Mouse (Mus musculus) neural tube, embryonic 13.5 days (tissue): ENCODE measurements at regions not wholly inside any gene's neighbourhood (a gene's known extent, or its start where the extent isn't known, plus 50 kb on each side); places are given as distances from the start of the nearest gene placed in this dataset.

ENCODE experiments used
- ATAC-seq: fragments of 200-750 bp; cut with Nextera tagmentation; 2 replicates; pipeline ENCODE4 v1.8.0; 2017; ENCODE audit warnings: low read depth, mild to moderate bottlenecking, moderate TSS enrichment, moderate library complexity
- H3K27ac ChIP-seq: fragments of 300-500 bp; sonication (generic); replicated peaks from 2 replicates; pipeline ENCODE4 v1.5.1; 2015; ENCODE audit warnings: moderate library complexity, mild to moderate bottlenecking, inconsistent platforms
- H3K27me3 ChIP-seq: fragments of 300-500 bp; sonication (generic); 2 replicates; pipeline ENCODE4 v1.6.1; 2015; ENCODE audit warnings: mild to moderate bottlenecking, inconsistent platforms
- H3K36me3 ChIP-seq: fragments of 300-500 bp; sonication (generic); 2 replicates; pipeline ENCODE4 v1.6.1; 2015; ENCODE audit warnings: mild to moderate bottlenecking, inconsistent platforms
- H3K4me1 ChIP-seq: fragments of 300-500 bp; sonication (generic); replicated peaks from 2 replicates; pipeline ENCODE4 v1.6.1; 2015; ENCODE audit warnings: inconsistent platforms
- H3K4me2 ChIP-seq: fragments of 300-500 bp; sonication (generic); 2 replicates; pipeline ENCODE4 v1.6.1; 2015; ENCODE audit warnings: inconsistent platforms, mild to moderate bottlenecking, moderate library complexity
- H3K4me3 ChIP-seq: fragments of 300-500 bp; sonication (generic); 2 replicates; pipeline ENCODE4 v1.5.1; 2015; ENCODE audit warnings: mild to moderate bottlenecking, inconsistent platforms
- H3K9ac ChIP-seq: fragments of 300-500 bp; sonication (generic); 2 replicates; pipeline ENCODE4 v1.6.1; 2015; ENCODE audit warnings: moderate library complexity, mild to moderate bottlenecking, inconsistent platforms
- H3K9me3 ChIP-seq: fragments of 300-500 bp; sonication (generic); 2 replicates; pipeline ENCODE4 v1.6.1; 2016; ENCODE audit warnings: inconsistent platforms
- WGBS: fragments of 180-500 bp; shearing (Covaris S2); methylation state at CpG from one replicate; pipeline ENCODE4 v1.1.7; 2015; 5-methylcytosine and 5-hydroxymethylcytosine counted together

GRCm38 (mm10) chr6:117032042-117032746 is 136.1 kb upstream of the Cxcl12 start:
- Histone ChIP-seq H3K36me3 (no peaks in the 10 kb centered on the region), H3K9ac (no peak overlapping the region), H3K4me2 (no peak overlapping the region), H3K27ac (no peak overlapping the region), H3K27me3 (no peaks in the 10 kb centered on the region), H3K9me3 (no peaks in the 10 kb centered on the region), H3K4me3 (no peak overlapping the region), H3K4me1 (no peaks in the 10 kb centered on the region)
- 46% methylated on average over 8 of the region's 8 CpGs for WGBS
- ATAC-seq = no peak

DNA sequence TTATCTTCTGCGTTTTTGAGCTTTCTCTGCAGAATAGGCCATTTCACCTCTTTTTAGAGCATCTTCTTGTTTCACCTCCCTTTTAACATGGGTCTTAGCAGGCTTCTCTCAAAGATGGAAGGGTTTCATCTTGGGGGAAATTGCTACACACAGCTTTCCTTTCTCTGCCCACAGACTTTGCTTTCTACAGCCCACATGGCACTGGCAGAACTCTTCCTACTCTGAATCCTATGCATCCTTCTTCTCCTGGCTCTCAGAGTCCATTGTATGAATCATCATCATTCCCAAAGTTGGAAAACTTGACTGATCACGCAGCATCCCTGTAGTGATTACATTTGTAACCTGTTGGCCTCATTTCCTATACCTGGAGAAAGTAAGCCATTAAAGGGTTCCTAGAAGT is 124.6 kb upstream of the Cxcl12 start:
- H3K9ac ChIP-seq = no peak overlapping the region
- H3K36me3 ChIP-seq = no peaks in the 10 kb centered on the region
- no peaks in the 10 kb centered on the region for H3K4me1 ChIP-seq
- H3K4me2 ChIP-seq = no peak overlapping the region
- no peak overlapping the region for H3K4me3 ChIP-seq
- ATAC-seq = no peak
- H3K27me3 ChIP-seq = no peaks in the 10 kb centered on the region
- H3K9me3 ChIP-seq = no peaks in the 10 kb centered on the region
- 93% methylated on average over 2 of the region's 2 CpGs for WGBS
- no peak overlapping the region for H3K27ac ChIP-seq

GRCm38 (mm10) chr6:117049459-117050010 is 118.8 kb upstream of the Cxcl12 start:
- 52% methylated on average over 14 of the region's 14 CpGs for WGBS
- peaks cover 11% of the 10 kb centered on the region for H3K4me1 ChIP-seq
- no peak overlapping the region for H3K9ac ChIP-seq
- H3K27ac ChIP-seq = no peak overlapping the region
- no peak for ATAC-seq
- H3K4me2 ChIP-seq = no peak overlapping the region
- H3K27me3 ChIP-seq = no peaks in the 10 kb centered on the region
- no peaks in the 10 kb centered on the region for H3K36me3 ChIP-seq
- no peak overlapping the region for H3K4me3 ChIP-seq
- no peaks in the 10 kb centered on the region for H3K9me3 ChIP-seq

DNA sequence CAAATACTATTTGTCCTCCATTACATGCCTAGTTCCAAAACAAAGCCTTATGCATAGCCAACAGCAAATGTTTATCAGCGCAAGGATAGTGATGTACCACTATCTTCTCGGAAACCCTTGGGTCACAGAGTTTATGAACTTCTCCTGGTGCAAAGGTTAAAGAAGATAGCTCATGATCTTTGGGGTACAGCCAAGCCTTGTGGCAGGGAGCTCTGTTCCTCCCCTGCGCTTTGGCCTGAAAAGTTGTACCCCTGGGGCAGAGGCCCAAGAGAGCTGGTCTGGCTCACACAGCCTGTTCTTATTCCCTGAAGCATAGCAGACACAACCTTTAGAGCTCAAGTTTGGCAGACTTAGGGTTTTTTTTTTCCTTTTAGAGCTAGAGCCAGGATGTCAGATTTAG is 107.6 kb upstream of the Cxcl12 start:
- H3K36me3 ChIP-seq = no peaks in the 10 kb centered on the region

DNA sequence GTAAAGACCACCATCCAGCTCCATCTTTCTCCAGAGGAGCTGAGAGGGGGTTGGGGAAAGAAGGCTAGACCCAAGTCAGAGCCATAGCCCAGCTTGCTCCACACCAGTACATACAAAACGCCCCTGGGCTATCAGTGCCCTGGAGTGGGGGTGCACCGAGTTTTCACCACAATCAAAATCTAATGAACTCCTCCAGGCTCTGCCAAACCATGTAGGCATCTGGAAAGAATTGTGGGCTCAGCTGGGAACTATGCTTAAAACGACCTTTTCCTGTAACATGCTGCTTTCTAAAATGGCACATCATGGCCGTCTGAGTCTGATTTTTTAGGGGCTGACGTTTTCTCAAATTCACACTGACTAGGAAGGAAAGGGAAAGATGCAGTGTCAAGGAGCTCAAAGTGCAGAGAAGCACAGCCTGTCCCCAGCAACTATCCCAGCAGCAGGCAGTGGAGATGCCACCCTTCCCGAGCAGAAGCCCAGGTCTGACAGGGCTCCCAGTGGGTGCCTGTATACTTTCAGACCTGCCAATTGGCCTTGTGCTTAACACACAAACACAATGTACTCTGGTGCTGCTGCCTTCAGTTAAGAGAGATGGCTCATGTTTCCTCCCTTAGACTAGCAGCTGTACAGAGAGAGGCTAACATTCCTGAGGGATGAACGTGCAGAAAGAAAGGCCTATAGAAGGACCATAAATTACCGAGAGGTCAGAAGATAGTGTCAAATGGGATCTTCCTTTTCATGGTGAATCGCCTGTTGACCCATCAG is 100.6 kb upstream of the Cxcl12 start:
- no peak for ATAC-seq
- Histone ChIP-seq H3K27ac (no peak overlapping the region), H3K9ac (no peak overlapping the region), H3K4me3 (no peak overlapping the region), H3K27me3 (no peaks in the 10 kb centered on the region), H3K9me3 (no peaks in the 10 kb centered on the region), H3K4me1 (no peaks in the 10 kb centered on the region), H3K4me2 (no peak overlapping the region), H3K36me3 (no peaks in the 10 kb centered on the region)
- WGBS = 70% methylated on average over 9 of the region's 9 CpGs

More for the DNA sequence above, 107.6 kb upstream of the Cxcl12 start:
- H3K4me2 ChIP-seq = no peak overlapping the region
- no peak overlapping the region for H3K9ac ChIP-seq
- H3K9me3 ChIP-seq = no peaks in the 10 kb centered on the region
- 89% methylated on average over 3 of the region's 3 CpGs for WGBS
- ATAC-seq = no peak
- no peaks in the 10 kb centered on the region for H3K27me3 ChIP-seq
- no peak overlapping the region for H3K4me3 ChIP-seq
- no peaks in the 10 kb centered on the region for H3K4me1 ChIP-seq
- H3K27ac ChIP-seq = no peak overlapping the region

GRCm38 (mm10) chr6:117071311-117071710 is 97.0 kb upstream of the Cxcl12 start:
- Histone ChIP-seq H3K27me3 (no peaks in the 10 kb centered on the region), H3K27ac (no peak overlapping the region), H3K36me3 (no peaks in the 10 kb centered on the region), H3K9ac (no peak overlapping the region), H3K4me1 (no peaks in the 10 kb centered on the region), H3K9me3 (no peaks in the 10 kb centered on the region), H3K4me3 (no peak overlapping the region), H3K4me2 (no peak overlapping the region)
- no peak for ATAC-seq
- WGBS = 81% methylated on average over 6 of the region's 6 CpGs

DNA sequence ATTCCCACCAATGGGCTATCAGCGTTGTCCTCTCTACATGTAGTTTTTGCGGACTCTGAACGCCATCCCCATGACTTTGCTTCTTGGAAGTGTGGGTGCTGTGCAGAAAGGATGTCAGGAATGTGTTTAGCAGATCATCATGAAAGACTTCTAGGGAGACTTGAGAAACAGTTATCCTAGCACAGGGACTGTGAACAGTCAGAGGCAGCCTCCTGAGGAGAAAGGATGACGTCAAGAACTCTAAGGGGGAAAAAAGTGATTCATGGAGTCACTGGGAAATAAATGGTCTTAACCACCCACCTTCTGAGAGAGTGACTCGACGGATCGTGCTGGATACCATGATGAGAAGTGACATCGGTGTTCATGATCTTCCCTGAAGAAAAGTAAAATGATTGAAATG is 96.5 kb upstream of the Cxcl12 start:
- no peak overlapping the region for H3K4me2 ChIP-seq
- H3K4me1 ChIP-seq = no peaks in the 10 kb centered on the region
- ATAC-seq = no peak
- H3K27ac ChIP-seq = no peak overlapping the region
- H3K36me3 ChIP-seq = no peaks in the 10 kb centered on the region
- H3K27me3 ChIP-seq = no peaks in the 10 kb centered on the region
- no peaks in the 10 kb centered on the region for H3K9me3 ChIP-seq
- H3K9ac ChIP-seq = no peak overlapping the region
- H3K4me3 ChIP-seq = no peak overlapping the region
- WGBS = 79% methylated on average over 8 of the region's 8 CpGs

- Histone ChIP-seq H3K4me3 (no peak overlapping the region), H3K27ac (no peak overlapping the region), H3K9ac (no peak overlapping the region), H3K27me3 (0 out of 2 replicates have a peak, but pooled peaks cover 2% of the 10 kb centered on the region), H3K36me3 (no peaks in the 10 kb centered on the region), H3K9me3 (no peaks in the 10 kb centered on the region), H3K4me2 (no peak overlapping the region), H3K4me1 (peaks cover 4% of the 10 kb centered on the region; the same call in 1 of the 2 replicates)
- WGBS = 28% methylated on average over 5 of the region's 5 CpGs
- ATAC-seq = no peak
These were observed 88.8 kb upstream of the Cxcl12 start for GRCm38 (mm10) chr6:117079500-117079899.

DNA sequence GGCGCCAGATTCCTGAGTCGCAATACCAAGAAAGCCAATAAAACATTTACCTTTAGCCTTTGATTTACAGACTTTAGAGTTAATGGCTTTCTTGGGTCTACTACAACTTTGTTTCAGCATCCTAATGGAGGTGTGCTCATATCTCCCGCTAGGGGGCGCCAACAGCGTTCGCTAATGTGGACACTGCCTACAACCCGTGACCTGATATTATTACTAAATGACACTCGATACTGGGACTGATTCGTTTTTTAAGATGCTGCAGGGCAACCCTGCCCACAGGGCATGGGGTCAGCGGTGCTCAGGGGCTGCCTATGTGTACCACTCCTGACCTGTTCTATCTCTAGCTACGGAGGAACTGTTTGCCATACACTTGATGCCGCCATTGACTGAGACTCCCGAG is 87.4 kb upstream of the Cxcl12 start:
- ATAC-seq = no peak
- peaks cover 6% of the 10 kb centered on the region for H3K4me1 ChIP-seq
- H3K4me2 ChIP-seq = no peak overlapping the region
- H3K4me3 ChIP-seq = no peak overlapping the region
- WGBS = 49% methylated on average over 13 of the region's 13 CpGs
- H3K27me3 ChIP-seq = 0 out of 2 replicates have a peak, but pooled peaks cover 2% of the 10 kb centered on the region
- no peak overlapping the region for H3K27ac ChIP-seq
- H3K9ac ChIP-seq = no peak overlapping the region
- H3K9me3 ChIP-seq = no peaks in the 10 kb centered on the region
- H3K36me3 ChIP-seq = no peaks in the 10 kb centered on the region

GRCm38 (mm10) chr6:117084211-117084610 is 84.1 kb upstream of the Cxcl12 start:
- 58% methylated on average over 6 of the region's 6 CpGs for WGBS
- 0 out of 2 replicates have a peak, but pooled peaks cover 2% of the 10 kb centered on the region for H3K27me3 ChIP-seq
- H3K9ac ChIP-seq = no peak overlapping the region
- H3K4me1 ChIP-seq = peaks cover 6% of the 10 kb centered on the region
- H3K4me3 ChIP-seq = no peak overlapping the region
- H3K4me2 ChIP-seq = no peak overlapping the region
- H3K9me3 ChIP-seq = no peaks in the 10 kb centered on the region
- no peaks in the 10 kb centered on the region for H3K36me3 ChIP-seq
- no peak for ATAC-seq
- 0 out of 2 replicates have a peak overlapping the region, but pooled peaks have one; percentile 24 for H3K27ac ChIP-seq

DNA sequence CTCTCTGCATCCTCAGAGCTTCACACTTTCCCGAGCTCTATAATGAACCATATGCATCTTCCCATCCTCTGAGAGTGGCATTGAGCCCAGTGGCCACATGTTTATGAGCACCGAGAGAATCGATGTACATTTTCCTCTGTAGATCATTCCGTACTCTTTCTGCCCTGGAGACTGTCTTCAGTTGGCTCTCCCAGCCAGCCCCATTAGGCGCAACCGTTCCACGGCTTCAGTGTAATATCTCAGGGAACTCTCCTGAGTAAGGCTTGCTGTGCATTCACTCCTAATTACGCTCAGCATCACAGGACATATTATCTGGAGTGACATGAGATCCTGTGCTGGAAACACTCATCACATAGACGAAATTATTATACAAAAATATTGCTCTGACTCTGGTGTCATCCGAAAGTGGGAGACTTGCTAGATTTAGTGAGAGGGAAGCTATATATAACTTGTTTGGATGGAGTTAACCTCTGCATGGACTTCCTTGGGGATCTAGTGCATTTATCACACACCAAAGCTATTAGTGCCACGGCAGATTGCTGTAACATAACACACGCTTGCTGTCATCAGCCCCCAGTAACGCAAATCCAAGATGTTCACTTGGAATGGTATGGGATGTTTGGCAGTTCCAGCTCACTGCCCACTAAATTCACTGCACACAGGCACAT is 83.4 kb upstream of the Cxcl12 start:
- Histone ChIP-seq H3K4me2 (no peak overlapping the region), H3K4me1 (peaks cover 6% of the 10 kb centered on the region), H3K9ac (no peak overlapping the region), H3K36me3 (no peaks in the 10 kb centered on the region), H3K4me3 (no peak overlapping the region), H3K27ac (0 out of 2 replicates have a peak overlapping the region, but pooled peaks have one; percentile 24), H3K9me3 (no peaks in the 10 kb centered on the region), H3K27me3 (0 out of 2 replicates have a peak, but pooled peaks cover 2% of the 10 kb centered on the region)
- 0 out of 2 replicates have a peak, but pooled peaks have one; percentile 27 for ATAC-seq
- 60% methylated on average over 13 of the region's 13 CpGs for WGBS

DNA sequence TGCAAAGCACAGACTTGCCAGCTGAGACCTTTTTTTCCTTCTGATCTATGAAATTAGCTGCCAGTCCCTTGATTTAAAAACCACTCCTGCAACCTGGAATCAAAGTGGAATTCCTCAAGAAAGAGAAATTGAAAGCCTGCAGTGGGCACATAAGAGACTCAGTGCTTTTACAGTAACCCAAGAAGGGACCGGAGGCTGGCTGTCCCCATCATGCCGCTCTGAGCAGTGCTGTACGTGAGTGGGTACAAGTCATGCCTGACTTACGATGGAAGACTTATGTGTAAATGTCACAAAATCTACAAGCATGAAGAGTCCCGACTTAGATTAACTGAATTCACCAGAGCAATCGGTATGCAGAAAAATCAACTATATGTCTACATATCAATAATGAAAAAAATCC is 73.6 kb upstream of the Cxcl12 start:
- H3K27me3 ChIP-seq = no peaks in the 10 kb centered on the region
- H3K4me1 ChIP-seq = no peaks in the 10 kb centered on the region
- ATAC-seq = no peak
- no peak overlapping the region for H3K4me3 ChIP-seq
- H3K27ac ChIP-seq = no peak overlapping the region
- no peaks in the 10 kb centered on the region for H3K9me3 ChIP-seq
- no peak overlapping the region for H3K4me2 ChIP-seq
- no peak overlapping the region for H3K9ac ChIP-seq
- H3K36me3 ChIP-seq = no peaks in the 10 kb centered on the region
- 92% methylated on average over 6 of the region's 6 CpGs for WGBS
